Mouse (Mus musculus): Measurements from ENCODE around the gene Bid.
A peak's percentile ranks its signal among the peaks of the same experiment; 100 is the strongest.
"Not testable (repeated sequence)": the region's sequence is repeated elsewhere in the genome, so short reads cannot be mapped to it uniquely, and the experiment has no call there.

The Bid gene

GRCm38 (mm10) chr6:120903961-120904360 is 12.7 kb downstream of the Bid start:
- DNase-seq (ENCODE audit: low spot score), result no peak

- peak; percentile 20 for DNase-seq (ENCODE audit: low spot score)
Observed at GRCm38 (mm10) chr6:120903450-120903912, 13.2 kb downstream of the Bid start.

GRCm38 (mm10) chr6:120901776-120902645 is 14.6 kb downstream of the Bid start:
- no peak for DNase-seq (ENCODE audit: low spot score)

- peak; percentile 71 for DNase-seq (ENCODE audit: low spot score)
Observed at GRCm38 (mm10) chr6:120898188-120898833, 18.3 kb downstream of the Bid start.

- DNase-seq (ENCODE audit: low spot score), result no peak
Observed at GRCm38 (mm10) chr6:120894524-120894923, 22.1 kb downstream of the Bid start.

- no peak for DNase-seq (ENCODE audit: low spot score)
Observed at GRCm38 (mm10) chr6:120894089-120894488, 22.6 kb downstream of the Bid start.

- DNase-seq (ENCODE audit: low spot score), result no peak
Observed at GRCm38 (mm10) chr6:120886696-120887095, 30.0 kb downstream of the Bid start.

GRCm38 (mm10) chr6:120884436-120884835 is 32.2 kb downstream of the Bid start:
- DNase-seq (ENCODE audit: low spot score), result no peak

GRCm38 (mm10) chr6:120879046-120879445 is 37.6 kb downstream of the Bid start:
- no peak for DNase-seq (ENCODE audit: low spot score)

- no peak for DNase-seq (ENCODE audit: low spot score)
Observed at GRCm38 (mm10) chr6:120873874-120874273, 42.8 kb downstream of the Bid start.

- DNase-seq (ENCODE audit: low spot score), result no peak
Observed at GRCm38 (mm10) chr6:120871286-120871685, 45.4 kb downstream of the Bid start.

GRCm38 (mm10) chr6:120868824-120869223 is 47.8 kb downstream of the Bid start:
- DNase-seq (ENCODE audit: low spot score), result no peak

- DNase-seq (ENCODE audit: low spot score), result no peak
Observed at GRCm38 (mm10) chr6:120866051-120866814, 50.4 kb downstream of the Bid start.

GRCm38 (mm10) chr6:120860079-120860478 is 56.6 kb downstream of the Bid start:
- DNase-seq (ENCODE audit: low spot score), result no peak

- no peak for DNase-seq (ENCODE audit: low spot score)
Observed at GRCm38 (mm10) chr6:120858217-120858711, 58.4 kb downstream of the Bid start.

GRCm38 (mm10) chr6:120854413-120854812 is 62.2 kb downstream of the Bid start:
- no peak for DNase-seq (ENCODE audit: low spot score)

GRCm38 (mm10) chr6:120850720-120851119 is 65.9 kb downstream of the Bid start:
- not testable (repeated sequence) for DNase-seq (ENCODE audit: low spot score)
